Mouse (Mus musculus) layer of hippocampus, adult 8-10 months (tissue): ENCODE results near the gene Zfp523. TPM values are rescaled to one million over a fixed set of nuclear protein-coding genes. Genes with fewer than 3 reads are reported as not detected.

Experiments used
- DNase-seq, 2 experiments: peaks; one replicate each; pipeline ENCODE4 v3.0.0; 2022; ENCODE audit warnings: low spot score in 2 of 2
- total RNA-seq, 4 experiments: library from RNA; stranded (reverse); gene quantifications; 2 replicates each; pipeline ENCODE4 v1.2.4; 2022

Zfp523 gene
- 100 to 1,000 TPM in 2 of 4 experiments, 10 to 100 TPM in 2; 91.9 to 107 (median 101) TPM for total RNA-seq

DNA sequence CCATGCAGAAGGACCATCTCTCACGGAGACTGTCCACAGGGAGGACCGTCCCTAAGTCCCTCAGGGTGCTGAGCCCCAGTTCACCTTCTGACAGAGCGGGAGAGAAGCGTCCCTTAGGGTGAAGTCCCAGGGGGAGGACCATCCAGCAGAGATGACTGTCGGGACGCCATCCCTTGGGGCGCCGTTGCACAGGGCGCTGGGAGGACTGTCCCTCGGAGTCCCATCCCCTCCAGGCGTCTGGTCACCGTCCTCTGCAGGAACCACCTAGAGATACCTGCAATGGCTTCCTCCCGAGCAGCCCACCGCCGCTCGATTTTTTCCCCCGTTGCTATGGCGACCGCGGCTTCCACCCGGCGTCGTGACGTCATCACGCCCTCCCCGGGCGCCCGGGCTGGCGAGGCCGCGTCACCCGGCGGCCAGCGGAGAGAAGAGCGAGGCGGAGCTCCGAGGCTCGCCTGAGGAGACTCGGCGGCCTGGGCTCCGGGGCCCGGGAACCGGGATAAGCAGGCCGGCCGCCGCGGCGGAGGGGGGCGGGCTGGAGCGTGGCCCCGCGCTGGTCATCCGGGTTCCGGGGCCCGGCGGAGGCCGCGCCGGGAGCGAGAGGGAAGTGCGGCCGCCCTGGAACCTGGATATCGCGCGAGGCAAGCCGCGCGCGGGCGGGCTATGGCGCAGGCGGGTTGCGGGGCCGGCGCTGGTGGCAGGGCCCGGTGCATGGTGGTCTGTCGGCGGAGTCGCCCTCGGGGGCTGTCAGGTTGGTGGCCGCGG, at the start of gene Zfp523:
Gene Zfp523, plus strand, starts transcription at position 355 of the 765 bp plus-strand sequence.
- peak; percentile 84 to 85 for DNase-seq

DNA sequence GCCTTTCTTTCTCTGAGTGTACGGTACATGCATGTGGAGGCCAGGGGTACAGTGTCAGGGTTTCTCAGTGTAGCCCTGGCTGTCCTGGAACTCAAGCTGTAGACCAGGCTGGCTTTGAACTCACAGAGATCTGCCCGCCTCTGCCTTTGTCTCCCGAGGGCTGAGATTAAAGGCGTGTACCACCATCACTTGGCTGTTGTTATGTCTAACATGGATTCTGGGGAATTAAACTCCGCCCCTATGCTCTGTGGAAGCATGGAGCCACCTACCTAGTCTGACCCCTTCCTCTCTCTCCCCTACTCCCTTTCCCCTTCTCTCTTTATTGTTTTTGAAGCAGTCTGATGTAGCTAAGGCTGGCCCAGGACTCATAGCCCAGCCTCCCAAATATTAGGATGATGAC, 47.1 kb upstream of the Zfp523 start:
- DNase-seq = no peak

DNA sequence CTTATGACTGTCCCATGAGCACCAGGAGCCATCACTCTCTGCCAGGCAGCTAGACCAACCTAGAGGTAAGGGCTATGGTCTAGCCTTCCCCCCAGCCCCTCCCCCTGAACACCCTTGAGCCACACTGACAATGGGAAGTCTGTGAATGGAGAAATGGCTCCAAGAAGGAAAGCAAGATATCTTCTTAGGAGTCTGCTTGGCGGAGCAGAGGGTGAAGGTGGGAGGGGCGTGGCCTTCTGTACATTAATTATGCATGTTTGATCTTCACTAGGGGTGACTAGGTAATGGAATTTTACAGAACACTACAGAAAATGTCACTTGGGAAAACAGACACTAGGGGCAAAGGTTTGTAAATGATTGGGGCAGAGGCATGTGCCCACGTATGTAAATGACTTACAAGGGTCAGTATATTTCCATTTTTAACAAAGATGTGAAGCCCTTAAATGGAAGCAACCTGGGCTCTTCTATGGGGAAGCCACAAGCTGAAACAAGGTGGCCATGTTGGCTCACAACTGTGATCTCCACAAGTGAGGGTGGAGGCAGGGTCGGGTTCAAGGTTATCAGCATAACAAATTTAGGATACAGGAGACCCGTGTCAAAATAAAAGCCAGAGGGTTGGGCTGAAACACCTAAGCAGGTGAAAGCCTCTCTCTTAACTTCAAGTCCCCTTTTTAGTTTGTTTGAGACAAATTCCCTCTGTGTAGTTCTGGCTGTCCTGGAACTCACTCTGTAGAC, 46.4 kb upstream of the Zfp523 start:
- no peak for DNase-seq

DNA sequence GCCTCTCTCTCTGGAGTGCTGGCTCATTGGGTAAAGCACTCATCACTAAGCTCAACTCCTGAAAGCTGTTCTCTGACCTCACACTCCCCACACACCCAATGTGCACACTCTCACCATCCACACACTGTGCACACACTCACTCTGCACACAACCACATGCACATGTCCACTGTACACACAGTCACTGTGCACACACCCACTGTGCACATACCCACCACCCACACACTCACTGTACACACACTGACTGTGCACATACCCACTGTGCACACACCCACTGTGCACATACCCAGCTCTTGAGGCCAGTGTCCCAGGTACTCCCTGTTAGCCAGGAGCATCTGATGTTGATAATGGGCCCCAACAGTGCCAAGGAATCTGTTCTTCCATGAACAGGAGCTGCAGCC, 45.8 kb upstream of the Zfp523 start:
- DNase-seq = no peak

DNA sequence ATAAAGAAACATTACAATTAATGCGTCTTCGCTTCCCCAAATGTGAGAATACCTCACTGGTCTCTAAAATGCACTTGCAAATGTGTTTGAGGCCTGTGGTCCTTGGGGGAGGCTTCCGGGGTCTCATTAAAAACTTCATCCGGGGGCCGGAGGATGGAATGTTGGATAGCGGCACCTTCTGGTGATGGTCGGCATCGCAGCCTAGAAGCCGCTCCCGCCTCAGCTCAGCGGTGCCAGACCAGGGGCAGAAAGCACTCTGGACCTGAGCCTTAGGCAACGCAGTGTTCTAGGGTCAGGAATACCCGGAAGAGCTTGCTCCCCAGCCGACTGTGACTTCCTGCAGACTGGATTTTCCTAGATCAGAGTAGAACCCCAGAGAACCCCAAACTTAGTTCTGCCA, 43.7 kb upstream of the Zfp523 start:
- peak in 1 of 2 experiments; percentile 49 for DNase-seq

DNA sequence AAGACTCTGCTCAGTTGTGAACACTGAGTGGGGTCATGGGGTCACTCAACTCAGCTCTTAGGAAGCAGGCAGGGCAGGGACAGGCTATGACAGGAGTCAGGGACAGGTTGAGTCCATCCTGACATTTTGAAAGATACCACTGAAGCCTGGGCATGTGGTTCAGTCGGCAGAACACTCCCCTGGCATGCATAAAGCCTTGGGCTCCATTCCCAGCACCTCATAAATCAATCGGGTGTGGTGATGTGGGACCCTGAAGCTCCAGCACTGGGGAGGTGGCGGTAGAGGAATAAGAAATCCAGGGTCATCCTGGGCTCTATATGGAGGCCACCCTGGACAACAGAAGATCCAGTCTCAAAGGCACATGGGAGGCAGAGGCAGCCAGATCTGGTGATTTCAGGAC, 41.4 kb upstream of the Zfp523 start:
- no peak for DNase-seq

DNA sequence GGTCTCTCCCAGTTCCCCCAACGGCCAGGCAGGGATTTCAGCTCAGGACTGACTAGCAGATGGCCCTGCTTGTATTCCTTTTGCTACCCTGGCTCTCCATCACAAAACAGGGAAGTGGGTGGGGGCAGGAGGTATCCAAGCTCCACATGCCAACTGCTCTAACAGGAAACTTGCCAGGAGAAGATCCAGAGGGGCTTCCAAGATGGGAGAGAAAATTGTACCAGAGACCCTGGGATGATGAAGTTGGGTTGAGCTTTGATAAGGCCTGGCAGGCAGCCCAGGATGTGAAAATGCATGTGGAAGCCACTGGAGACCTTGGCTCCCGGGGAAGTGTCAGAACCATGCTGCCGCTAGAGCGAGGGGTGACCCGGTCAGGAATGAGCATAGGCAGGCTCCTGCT, 40.7 kb upstream of the Zfp523 start:
- no peak for DNase-seq

DNA sequence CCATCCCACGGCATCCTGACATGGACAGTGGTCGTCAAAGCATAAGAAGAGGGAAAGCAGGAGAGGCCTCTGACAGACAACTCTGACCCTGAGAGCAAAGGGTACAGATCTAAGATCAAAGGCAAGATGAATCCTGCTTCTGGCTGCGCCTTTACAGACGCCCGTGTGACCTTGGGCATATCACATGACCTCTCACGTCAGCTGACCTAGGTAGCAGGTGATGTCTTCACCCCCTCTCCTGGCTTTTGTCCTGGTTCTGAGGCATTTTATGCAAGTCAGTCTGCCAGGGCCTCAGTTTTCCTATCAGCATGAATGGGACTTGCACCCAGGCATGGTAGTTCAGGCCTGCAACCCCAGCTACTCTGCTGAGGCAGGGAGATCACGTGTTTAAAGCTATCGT, 38.9 kb upstream of the Zfp523 start:
- no peak for DNase-seq

DNA sequence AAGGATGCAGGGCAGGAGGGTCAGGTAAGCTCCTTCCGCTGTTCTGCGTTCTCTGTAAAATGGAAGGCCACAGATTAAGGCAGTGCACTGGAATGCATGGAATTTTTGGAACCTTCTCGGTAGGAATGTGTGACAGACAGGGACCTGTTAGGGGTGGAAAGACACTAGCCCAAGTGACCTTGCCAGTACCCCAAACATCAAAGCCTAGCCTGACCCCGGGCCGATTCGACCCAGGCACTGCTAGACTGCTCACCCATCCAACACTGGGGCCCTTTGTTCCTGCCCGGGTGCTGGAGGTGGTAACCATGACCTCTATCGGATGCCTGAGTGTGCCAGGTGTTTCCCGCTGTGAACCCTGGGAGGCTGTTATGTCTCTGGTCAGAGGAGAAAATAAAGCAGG, 38.2 kb upstream of the Zfp523 start:
- no peak for DNase-seq

DNA sequence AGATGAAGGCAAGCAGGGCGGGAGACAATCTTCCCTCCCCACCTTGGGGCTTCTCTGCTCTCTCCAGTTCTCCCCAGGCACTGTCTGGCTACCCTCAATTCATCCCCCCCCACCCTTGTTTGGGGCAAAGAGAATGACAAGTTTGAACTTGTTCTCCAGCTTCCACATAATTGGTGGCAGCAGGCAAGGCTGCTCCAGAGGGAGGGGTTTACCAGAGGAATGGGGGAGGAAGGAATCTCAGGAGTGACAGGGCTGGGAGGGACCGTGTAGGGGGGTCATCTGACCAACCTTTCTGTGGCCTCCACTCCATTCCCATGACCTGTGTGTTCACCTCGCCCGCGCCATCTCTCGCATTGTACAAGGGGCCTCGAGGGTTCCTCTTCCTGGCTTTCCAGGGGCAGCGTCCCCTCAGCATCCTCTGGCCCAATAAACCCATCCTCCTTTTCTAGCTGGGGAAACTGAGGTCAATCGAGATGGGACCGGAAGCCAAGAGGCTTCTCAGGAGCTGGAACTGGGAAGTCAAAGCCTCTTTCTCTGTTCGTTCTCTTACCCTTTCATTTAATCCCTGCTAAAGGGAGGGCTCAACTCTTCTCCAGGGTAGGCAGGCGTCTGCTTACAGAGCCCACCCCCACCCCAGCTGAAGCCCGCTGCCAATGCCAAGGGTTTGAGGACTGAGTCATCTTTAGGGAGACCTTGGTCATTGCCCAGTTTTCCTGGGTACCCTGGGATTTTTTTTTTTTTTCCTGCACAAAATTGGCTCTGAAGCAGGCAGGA, 36.3 kb upstream of the Zfp523 start:
- no peak for DNase-seq

DNA sequence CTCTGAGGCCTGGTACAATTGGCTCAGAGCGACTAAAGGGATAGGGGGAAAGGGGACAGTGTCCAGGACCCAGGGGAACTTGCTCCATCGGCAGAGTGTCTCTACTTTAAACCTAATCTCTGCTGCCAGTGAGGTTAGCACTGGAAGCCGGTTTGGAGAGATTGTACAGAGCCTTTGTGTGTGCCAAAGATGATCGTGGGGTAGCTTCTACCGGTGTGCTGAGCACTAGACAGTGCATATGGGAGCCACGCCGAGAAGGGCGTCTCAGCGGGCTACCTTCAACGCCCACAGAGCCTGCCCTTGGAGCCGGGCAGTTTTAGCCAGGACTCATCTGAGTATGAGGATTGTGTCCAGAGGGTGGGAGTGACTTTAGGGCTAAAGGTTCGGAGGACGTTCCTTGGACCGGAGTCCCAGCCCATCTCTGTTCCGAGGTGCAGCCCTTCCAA, 35.7 kb upstream of the Zfp523 start:
- no peak for DNase-seq

DNA sequence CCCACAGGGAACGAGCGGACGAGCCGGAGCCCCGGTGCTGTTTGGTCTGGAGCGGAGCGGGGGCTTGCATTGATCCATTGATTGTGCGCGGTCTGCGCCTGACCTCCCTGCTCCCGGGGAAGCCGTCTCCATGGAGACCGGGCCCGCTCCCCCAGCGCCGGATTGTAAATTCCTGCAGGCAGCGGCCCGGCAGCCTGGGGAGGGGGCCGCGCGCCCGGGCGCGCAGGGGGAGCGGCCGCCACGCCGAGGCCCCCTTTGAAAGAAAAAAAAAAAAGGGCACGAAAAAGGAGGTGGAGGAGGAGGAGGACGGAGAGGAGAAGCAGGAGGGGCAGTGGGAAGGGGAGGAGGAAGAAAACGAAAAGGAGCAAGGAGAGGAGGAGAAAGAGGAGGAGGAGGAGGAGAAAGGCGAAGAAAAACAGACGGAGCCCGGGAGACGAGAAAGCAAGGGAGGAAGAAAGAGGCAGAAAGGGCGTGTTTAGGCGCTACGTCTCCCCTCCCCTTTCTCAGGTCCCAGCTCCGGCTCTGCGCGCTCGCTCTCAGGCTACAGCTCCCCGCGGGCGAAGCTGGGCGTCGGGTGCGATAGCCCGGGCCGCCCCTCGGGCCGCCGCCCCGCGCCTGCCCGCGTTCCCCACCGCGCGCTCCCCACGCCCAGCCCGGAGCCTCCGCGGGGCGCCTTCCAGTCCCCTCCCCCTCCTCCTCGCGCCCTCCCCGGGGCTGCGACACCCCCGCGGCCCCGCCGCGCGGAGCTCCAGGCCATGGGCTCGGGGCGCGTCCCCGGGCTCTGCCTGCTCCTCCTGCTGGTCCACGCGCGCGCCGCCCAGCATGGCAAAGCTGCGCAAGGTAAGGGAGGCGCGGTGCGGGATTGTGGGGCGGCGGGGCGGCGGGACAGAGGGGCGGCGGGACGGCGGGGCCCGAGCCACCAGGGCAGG, 34.9 kb upstream of the Zfp523 start, which contains the start of gene Scube3:
Gene Scube3, plus strand, starts transcription at position 371 of the 929 bp plus-strand sequence.
- DNase-seq = no peak

DNA sequence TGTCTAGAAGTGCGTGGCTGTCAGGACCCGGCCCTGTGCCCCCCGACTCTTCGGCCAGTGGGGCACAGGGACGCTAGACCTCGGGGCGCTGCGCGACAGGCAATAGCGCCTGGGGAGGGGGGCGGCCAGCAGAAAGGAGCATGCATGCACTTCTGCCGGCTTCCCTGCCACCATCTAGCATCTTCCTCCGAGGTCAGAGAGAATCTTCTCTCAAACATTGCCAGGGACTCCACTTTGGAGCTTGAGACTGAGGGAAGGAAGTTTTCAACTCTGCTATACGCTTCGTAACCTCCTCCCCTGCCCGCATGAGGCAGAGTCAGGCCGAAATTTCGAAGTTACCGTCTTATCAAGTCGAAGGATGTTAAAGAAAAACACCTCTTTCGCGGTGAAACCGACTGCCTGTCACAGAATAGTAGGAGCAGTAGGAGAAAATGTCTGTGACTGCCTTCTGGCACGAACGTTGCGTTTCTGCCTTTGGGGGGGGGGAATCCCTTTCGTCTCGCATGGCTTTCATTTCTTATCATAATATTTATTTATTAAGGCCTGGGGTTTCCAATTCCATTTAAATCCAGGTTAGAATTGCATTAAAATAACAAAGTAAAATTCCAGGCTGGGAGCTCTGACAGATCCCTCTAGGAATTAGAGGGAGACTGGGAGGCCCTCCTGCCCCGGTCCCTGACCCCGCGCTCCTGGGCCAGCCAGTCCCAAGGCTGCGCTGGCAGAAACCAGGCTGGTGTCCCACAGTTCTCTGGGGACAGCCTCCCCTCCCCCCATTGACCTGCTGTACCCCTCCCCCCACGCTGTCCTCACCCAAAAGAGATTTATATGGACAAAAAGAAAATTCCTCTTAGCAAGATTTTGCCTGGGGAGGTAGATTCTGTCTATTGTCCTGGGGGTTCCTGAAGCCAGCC, 34.0 kb upstream of the Zfp523 start:
- DNase-seq = no peak

DNA sequence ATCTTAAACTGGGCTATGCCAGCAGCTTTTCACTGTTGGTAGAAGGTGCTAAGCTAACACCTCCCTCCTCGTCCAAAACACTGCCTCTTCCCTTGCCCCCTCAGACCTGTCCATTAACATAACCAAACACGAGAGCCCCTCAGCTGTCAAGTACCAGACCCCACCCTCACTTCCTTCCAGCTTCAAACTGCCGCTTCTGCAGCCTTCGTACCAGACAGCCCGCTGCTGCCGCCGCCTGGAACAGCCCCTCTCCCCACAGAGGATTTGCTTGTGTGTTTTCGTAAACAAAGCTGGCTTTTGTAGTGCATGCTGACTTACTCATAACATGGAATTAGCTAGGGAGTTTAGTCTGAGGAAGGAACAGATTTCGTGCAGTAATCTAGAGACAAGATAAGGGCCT, 33.2 kb upstream of the Zfp523 start:
- no peak for DNase-seq

DNA sequence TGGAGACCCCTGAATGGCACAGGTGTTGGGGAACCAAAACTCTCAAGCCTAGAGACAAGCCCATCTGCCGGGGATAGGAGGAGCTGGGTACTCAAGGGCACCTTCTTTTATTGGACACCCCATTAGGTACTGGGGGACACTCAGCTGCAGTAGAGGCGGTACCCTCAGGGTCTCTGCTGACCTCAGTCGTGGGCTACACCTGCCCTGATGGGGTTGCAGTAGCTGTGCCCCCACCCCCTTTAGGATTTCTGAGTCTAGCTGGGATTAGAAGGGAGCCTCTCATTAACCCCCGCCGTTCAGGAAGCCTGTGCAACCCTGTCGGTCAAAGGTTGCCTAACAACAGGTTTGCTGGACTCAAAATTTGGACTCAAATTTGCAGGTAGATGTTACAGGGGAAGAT, 32.7 kb upstream of the Zfp523 start:
- no peak for DNase-seq

DNA sequence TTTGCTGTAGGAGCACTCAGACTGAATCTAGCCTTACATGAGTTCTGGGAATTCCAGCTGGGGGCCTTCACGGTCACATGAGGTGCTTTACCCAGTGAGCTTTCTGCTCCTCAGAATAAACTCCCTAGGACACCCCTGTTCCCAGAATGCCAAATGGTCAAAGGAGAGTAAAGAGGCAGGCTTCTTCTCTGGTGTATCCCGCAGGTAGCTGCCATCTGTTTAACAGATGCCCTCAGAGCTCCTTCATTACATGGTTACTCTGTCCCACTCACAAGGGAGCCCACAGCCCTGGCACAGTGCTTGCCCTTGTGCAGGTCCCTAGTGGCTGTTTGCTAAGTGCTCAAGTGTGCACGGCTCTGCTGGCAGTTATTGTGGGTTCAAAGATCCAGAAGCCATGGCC, 28.6 kb upstream of the Zfp523 start:
- no peak for DNase-seq

DNA sequence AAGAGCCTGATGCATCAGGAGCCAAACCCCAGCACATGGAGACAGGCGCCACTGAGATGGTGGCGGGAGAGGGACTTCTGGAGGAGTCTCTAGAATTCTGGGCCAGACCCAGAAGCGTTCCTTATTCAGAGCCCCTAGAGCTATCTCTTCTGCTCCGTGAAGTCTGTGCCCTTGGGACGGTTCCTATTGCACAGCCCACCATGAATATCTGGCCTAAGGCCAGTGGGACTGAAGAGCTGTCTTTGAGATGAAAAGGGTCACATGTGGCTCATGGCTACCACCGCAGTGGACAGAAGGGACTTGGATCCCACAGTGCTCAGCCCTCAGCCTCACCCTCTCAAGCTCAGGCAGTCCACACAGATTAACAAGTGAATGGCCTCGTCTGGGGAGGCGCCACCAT, 27.2 kb upstream of the Zfp523 start:
- DNase-seq = no peak

DNA sequence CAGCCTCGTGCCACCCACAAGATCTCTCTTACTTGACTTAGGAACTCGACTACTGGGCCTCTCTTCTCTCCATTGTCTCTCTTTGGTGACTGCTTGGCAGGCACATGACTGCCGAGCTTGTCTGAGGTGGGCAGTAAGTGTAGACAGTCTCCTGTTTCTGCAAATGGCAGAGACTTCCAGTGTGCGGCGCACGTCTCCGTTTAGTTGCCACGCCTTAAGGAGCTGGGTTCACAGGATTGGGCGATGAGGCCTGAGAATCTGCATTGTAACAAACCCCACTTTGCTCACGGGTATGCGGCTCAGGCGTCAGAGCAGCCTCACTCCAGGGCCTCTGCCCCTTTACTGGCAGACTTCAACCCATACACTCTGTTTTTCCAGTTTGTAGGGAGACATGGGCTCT, 26.5 kb upstream of the Zfp523 start:
- DNase-seq = no peak

DNA sequence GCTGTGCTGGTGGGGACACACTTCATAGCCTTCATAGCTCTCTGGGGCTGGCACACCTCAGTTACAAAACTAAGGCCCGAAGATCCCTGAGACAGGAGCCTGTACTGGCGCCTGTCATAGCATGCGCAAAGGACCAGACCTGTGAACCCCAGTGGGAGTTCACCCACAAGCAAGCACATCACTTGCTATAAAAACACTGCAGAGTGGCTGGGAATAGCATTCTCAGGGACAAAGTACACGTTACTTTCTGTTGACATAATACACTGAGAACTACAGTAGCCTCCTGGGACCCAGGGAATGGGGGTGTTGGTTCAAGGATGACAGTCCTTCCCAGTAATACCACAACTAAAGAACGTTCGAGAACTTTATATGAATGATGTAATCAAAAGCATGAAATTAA, 23.8 kb upstream of the Zfp523 start:
- DNase-seq = no peak

DNA sequence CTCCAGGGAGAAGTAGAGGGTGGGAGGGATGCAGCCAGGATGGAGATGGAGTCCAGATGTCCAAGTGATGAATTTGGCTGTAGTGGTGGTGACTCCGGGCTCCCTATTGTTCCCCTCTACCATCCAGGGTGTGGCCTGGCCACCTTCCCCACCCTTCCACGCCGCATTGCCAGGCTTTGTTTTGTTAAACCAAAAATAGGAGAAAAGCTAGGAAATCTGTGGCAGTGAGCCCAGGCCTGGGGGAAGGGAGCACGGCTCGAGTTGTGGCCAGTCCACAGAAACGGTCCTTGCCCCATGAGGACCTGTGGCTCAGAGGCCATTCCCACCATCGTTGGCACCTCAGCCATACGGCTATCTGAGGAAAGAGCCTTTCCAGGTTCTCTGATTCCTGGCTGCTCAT, 22.0 kb upstream of the Zfp523 start:
- no peak for DNase-seq
